Mouse (Mus musculus): ENCODE data around the gene Focad. TPM values are rescaled to one million over a fixed set of nuclear protein-coding genes. Genes with fewer than 3 reads are reported as not detected.

The Focad gene
- total RNA-seq (2021), result 10 to 100 TPM; 25.8 to 26.3 TPM
- long read RNA-seq, experiment 1, partial matches to known transcripts, result 17 of 20 reads
- long read RNA-seq, experiment 1, other reads (novel, unspliced or antisense), result 3 of 20 reads
- long read RNA-seq, experiment 2, partial matches to known transcripts, result 5 of 6 reads
- long read RNA-seq, experiment 2, other reads (novel, unspliced or antisense), result 1 of 6 reads

GRCm38 (mm10) chr4:88094062-88094767 is at the start of gene Focad:
Gene Focad (plus strand): TSS chr4:88094629.
- DNase-seq, result peak; percentile 98

DNA sequence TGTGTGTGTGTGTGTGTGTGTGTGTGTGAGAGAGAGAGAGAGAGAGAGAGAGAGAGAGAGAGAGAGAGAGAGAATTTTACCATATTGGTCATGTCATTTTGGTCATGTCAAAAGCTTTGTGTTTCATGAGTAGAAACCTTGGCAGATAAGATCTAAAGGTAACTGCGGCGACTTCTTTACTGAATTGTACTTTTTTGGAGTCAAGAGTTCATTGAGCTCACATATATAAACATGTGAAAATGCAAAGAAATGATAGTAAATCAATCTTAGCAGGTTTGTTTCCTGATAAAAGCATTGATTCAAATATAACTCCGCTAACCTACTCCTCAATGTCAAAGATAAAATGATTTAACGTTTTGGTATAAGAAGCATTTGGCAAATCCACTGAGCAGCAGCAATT is 49.3 kb upstream of the Focad start:
- no peak for DNase-seq

DNA sequence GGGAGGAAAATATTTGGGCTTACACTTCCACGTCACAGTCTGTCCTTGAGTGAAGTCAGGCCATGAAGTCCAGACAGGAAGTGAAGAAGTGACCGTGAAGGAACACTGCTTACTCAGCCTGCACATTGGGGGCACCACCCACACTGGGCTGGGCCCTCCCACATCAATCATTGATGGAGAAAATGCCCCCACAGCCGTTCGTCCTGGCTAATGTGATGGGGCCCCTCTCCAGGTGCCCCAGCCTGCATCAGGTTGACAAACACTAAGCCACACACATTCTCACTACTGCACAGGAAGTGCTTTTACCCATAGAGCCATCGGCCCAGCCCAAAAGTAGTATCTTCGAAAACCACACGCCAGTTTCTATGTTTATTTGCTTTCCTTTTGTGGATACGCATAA is 48.1 kb upstream of the Focad start:
- DNase-seq, result no peak

DNA sequence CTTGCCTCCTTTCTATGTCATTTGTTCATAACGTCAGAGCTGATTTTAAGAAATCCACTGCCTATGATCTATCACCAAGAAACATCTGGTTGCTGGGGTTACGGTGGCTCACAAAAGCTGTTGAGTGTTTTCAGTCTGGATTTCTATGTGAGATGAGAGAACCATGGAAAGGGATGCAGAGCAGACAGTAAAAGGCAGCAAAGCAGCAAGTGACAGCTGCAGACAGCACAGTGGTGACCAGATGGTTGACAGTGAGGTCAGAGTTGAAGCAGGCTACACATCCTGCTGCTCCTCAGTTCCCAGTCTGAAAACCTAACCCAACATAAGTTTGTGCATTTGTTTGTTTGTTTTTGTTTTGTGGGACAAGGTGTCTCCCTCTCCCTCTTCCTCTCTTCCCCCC is 19.0 kb upstream of the Focad start:
- DNase-seq, result no peak

- no peak for DNase-seq
Observed at GRCm38 (mm10) chr4:88078983-88079382, 15.4 kb upstream of the Focad start.

GRCm38 (mm10) chr4:88081417-88081816 is 13.0 kb upstream of the Focad start:
- no peak for DNase-seq

GRCm38 (mm10) chr4:88081885-88082284 is 12.5 kb upstream of the Focad start:
- DNase-seq, result no peak

DNA sequence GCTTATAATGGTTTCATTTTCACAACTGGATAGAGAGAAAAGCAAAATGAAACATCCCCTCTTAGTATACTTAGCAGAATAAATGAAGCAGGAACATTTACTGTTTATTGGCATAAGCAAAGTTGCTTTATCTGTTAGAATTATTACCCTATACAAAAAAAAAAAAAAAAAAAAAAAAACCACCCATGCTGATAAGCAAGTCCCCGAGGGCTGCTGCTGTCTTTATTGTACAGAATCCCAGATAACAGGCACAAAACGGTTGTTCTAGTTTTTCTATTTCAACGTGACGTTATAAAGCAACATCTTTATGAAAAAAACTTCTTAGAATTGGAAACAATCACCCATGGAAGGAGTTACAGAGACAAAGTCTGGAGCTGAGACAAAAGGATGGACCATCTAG is 12.0 kb upstream of the Focad start:
- no peak for DNase-seq

- DNase-seq, result no peak
Observed at GRCm38 (mm10) chr4:88083781-88084180, 10.6 kb upstream of the Focad start.

GRCm38 (mm10) chr4:88090316-88090715 is 4.1 kb upstream of the Focad start:
- DNase-seq, result no peak

DNA sequence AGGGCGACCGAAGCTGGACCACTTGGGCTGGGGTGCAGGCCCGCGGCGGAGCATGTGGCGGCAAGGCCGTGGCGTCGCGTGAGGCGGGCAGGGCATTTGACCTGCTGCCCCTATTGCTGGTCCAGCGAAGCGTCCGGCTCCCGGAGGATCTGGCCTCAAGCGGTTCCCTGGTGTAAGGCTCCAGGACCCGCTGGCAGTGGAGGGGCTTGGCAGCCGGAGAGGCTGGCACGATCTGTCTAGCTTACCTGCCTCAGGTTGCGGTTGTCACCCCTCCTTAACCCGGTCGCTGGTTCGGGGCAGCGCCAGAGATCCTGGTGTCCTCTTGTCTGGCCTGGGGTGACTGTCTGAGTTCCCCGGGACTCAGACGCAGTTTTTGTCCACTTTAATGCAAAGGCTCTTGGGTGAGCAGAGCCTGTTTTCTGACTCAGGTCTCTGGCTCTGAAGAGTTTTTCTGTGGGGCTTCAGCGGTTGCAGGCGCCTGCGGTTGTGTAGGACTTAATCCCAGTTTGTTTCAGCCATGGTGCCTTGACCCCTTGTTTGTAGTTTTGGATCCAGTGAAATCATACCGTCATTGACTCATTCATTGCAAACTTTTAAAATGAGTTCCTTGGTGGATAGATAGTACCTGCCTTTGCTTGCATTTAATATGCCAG is 465 bp downstream of the Focad start:
- DNase-seq, result no peak

- no peak for DNase-seq
Observed at GRCm38 (mm10) chr4:88095693-88096092, 1.3 kb downstream of the Focad start.

DNA sequence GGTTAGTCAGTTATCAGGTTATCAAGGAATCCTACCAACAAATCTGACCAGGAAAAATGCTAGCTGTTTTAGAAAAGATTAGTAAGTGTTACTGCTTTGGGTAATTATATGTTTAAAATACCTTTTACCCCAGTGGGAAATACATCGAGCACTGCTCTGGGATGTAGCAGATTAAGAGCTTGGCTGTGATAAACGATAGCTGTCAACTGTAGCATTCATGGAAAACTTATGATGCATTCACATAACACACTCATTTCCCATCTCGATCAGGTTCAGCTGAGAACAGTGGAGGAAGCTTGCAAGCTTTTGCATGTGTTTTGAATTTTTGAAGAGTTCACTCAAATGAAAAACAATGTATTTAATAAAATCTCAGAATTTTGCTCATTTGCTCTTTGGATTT is 14.2 kb downstream of the Focad start:
- no peak for DNase-seq

DNA sequence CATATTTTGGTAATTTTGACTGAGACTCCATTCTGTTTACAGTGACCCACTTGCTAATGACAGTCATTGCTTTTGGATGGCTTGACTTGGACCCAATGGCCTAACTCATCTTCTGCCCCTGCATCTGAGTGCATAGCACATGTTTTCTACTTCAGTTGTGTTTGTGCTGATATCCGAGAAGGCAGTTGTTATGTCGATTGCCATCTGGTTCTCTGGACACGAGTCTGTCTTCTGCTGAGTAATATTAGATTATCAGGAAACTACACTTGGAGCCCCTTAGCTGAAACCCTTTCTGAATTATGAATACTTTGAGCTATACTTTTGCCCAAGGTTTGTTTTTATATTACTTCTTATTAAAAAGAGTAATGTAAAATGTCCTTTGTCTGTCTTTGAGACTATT is 22.9 kb downstream of the Focad start:
- DNase-seq, result no peak

GRCm38 (mm10) chr4:88117942-88118341 is 23.5 kb downstream of the Focad start:
- DNase-seq, result no peak

DNA sequence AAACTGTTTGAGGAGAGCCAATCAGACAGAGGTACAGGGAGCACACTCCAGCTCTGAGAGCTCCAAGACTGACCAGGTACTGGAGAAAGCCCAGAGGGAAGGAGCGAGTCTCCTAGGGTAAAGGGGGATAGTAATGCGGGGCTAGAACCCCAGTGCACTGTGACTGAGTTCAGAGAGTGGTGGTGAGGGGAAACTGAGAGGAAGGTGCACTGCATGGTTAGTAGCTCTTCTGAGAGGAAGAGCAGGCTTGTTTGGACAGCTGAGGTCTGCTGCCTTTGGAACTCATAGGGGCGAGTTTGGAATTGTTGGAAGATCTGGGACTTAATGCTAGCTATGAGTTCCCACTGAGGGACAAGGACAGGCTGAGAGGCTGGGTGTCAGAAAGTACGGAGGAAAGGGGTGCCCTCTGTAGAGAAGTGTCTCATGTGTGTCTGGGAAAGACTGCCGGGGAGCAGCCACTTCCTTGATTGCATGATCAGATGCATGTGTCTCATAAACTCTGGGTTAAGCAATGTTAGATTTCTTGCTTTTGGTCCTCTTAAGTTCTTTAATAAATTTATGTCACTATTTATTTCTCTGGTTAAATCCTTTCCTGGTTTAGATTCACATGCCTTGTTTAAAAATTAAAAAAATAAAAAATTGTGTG is 24.4 kb downstream of the Focad start:
- no peak for DNase-seq

GRCm38 (mm10) chr4:88120091-88120490 is 25.7 kb downstream of the Focad start:
- DNase-seq, result no peak

DNA sequence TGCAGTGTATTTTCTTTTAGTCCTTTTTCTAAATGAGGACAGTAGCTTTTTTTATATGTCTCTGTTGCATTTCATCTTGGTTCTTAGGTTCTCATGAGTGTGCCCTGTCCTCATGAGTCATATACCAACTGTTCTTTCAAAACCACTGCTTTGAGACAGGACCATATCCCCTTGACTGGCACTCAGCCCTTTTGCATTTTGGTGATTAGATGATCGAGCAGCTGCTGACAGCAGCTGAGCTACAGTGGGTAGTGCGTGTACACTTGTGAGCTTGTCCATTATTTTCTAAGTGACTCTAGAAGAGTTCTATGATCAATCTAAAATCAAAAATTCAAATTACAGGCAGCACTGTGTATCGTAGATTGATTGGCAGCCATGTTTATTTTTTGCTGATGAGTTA is 28.0 kb downstream of the Focad start:
- DNase-seq, result no peak

DNA sequence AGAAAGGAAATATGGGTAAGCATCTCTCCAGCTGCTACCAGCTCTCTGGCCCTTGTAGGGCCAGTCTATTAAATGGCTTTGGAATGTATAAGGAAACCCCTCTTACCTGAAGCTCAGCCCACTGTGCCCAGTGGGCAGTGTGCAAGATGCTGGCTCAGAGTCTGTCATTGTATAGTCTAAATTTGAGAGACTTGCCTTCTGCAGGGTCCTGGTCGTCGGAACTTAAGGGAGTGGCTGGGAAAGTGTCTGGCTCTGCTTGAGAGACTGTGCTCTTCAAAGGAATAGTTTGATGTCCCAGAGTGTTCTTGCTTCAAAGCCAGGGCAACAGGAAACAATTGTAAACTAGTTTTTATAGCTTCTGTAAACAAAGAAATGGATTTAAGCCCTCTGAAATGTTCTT is 41.5 kb downstream of the Focad start:
- DNase-seq, result no peak

GRCm38 (mm10) chr4:88136528-88136927 is 42.1 kb downstream of the Focad start:
- DNase-seq, result no peak

DNA sequence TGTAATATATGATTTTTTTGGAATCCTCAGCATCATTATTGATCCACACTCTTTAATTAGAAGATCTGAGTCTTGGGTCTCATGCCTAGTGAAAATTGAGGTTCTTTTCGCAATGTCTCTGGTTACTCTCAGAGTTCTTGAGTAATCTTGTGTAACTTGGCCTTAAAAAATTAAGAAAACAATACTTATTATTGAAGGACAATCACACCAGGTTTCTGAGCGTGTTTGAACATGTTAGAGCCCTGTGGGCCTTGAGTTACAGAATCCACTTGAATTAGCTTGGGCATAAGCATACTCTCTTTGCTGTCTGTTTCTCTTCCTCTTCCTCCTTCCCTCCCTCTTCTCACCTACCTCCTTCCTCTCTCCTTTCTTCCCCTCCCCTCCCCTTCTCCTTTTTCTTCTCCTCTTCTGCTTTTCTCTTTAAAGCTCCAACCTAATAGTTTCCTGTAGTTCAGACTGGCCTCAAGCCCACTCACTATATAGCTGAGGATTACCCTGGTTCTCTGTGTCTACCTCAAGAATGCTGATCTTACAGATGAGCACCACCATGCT is 44.0 kb downstream of the Focad start:
- no peak for DNase-seq

DNA sequence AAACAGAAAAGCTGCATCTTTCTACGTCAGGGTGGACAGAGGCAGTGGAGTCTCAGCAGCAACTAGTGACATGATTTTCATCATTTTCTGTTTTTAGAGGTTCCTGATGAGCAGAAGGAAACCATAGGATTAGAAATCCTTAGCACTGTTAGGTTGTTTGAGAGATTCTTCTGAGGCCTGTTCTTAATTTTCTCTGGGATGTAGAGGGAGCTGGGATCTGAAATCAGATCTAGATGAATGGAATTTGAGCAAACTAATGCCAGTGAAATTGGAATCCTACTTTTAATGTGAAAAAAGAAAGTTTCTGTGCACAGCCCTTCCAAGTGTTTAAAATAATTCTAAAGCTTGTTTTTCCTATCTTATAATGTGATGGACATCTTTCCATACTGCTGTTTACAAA is 55.0 kb downstream of the Focad start:
- no peak for DNase-seq

All from adrenal gland, postnatal 36 days (tissue).